Mouse (Mus musculus) urinary bladder, adult 18-20 months (tissue): ENCODE results near the gene Aip.
"Not testable (repeated sequence)": the region's sequence is repeated elsewhere in the genome, so short reads cannot be mapped to it uniquely, and the experiment has no call there.

Experiments used
- DNase-seq, 2 experiments: peaks; one replicate each; pipeline ENCODE4 v3.0.0; 2022; ENCODE audit warnings: low spot score in 2 of 2, mixed read lengths in 2 of 2

The Aip gene

DNA sequence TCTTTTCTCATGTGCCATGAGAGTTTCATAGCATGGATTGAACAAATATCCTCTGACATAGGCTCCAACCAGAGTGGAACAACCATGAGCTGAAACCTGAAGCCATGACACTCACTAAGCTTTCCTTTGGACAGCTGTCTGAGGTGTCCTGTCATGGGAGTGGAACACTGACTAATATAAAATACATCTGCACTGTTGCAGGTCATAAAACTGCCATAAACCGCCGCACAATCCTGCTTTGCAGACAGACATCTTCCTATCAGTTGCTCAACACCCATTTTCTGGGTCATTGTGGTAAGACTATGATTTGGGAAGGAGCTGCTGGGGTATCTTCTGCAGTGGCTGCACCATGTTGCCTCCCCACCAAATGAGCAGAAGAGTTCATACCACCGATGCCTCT lies 32.9 kb downstream of the Aip start:
- DNase-seq = no peak

GRCm38 (mm10) chr19:4091383-4091782 lies 34.3 kb downstream of the Aip start:
- no peak for DNase-seq

GRCm38 (mm10) chr19:4090446-4090845 lies 35.2 kb downstream of the Aip start:
- no peak for DNase-seq

DNA sequence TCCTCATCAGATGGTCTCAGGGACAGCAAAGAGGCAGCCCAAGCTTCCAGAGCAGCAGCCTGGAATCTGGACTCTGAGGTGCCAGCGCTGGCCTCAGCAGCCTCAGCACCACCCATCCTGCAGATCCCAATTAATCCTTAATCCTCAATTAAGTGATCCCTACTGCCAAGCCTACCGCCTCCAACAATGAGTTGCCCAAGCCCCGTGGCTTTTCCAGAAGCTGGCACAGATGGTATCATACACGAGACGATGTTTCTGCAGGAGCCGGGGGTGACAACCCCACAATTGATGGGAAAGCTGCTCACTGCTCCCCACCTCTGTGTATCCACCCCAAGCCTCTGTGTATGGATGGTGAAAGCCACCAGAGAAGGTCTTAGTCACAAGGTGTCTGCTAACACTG lies 36.5 kb downstream of the Aip start:
- no peak for DNase-seq

GRCm38 (mm10) chr19:4088146-4088545 lies 37.5 kb downstream of the Aip start:
- no peak for DNase-seq

- DNase-seq = no peak
These were observed 38.6 kb downstream of the Aip start for GRCm38 (mm10) chr19:4087090-4087489.

DNA sequence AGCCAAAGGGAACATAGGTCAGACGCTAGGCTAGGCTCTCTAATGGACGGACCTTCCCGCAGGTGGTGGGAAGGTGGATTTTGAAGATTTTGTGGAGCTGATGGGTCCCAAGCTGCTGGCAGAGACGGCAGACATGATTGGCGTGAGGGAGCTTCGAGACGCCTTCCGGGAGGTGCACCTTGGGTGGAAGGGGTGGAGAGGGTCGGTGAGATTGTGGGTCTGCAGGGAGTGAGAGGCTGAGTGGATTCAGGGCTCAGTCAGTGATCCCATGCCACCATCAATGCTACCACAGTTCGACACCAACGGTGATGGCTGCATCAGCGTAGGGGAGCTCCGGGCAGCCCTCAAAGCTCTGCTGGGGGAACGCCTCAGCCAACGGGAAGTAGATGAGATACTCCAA lies 39.5 kb downstream of the Aip start:
- no peak for DNase-seq

DNA sequence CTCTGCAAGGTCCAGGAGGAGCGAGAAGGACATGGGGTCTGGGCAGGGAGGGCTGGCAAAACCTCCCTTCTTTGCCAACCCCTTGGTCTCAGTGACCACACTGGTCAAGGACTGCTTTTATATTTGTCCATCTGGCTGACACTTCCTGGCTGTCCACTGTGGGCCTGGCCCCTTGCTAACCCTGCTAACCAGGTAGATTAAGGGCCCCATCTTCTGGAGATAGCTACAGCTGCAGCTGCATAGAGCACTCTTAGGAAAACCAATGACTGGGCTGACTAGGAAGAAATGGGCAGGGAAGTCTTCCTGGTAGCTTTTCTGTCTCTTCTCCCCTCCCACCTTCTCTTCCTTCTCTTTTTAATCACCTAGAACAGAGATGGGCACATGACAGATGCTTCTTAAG lies 40.7 kb downstream of the Aip start:
- no peak for DNase-seq

DNA sequence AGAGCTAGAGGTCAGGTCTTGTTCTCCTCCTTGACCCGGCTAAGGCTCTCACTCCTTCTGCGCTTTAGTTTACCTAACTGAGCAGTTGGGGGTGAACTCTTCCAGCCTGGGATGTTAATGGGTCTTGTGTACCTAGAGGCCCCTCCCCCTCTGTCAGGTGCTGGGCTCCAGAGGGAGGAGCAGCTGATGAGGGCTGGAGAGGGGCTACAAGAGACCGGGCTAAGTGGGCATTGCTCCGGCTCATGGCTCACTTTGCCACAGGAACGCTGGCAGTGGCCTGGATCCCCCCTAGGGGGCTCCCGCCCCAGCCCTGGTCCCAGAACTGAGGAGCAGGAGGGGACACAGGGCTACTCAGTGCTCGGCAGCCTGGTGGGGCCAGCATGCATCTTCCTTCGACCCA lies 41.8 kb downstream of the Aip start:
- no peak for DNase-seq

GRCm38 (mm10) chr19:4083316-4083715 lies 42.3 kb downstream of the Aip start:
- DNase-seq = no peak

- DNase-seq = no peak
These were observed 43.3 kb downstream of the Aip start for GRCm38 (mm10) chr19:4082219-4082965.

- no peak for DNase-seq
These were observed 44.3 kb downstream of the Aip start, which contains the start of gene Cabp2 for GRCm38 (mm10) chr19:4081394-4081793. Cabp2 (plus strand) TSS chr19:4081578.

DNA sequence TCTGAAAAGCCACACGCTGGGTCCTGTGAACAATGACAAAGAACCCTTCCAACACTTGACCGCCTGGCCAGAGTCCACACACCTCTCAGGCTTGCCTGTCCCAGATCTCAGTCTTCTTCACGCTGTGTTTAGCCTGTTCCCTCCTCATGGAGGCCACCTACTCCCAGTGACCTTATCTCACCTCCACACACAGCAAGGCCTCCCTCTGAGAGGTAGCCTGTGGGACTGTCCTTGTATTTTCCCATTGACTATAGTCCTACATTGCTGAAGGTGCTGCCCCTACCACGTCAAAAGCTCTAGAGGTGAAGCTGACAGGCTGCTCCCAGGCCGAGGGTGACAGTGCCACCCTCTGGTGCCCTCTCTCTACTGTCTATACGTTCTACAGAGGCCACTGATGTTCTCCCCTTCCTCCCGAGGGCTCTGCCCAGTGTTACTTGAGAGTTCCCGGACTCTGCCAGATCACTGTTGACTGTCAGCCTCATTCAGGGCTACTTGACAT lies 45.1 kb downstream of the Aip start:
- DNase-seq = no peak

- no peak for DNase-seq
These were observed 46.1 kb downstream of the Aip start for GRCm38 (mm10) chr19:4079594-4079993.

- DNase-seq = no peak
These were observed 50.1 kb downstream of the Aip start for GRCm38 (mm10) chr19:4075531-4075930.

DNA sequence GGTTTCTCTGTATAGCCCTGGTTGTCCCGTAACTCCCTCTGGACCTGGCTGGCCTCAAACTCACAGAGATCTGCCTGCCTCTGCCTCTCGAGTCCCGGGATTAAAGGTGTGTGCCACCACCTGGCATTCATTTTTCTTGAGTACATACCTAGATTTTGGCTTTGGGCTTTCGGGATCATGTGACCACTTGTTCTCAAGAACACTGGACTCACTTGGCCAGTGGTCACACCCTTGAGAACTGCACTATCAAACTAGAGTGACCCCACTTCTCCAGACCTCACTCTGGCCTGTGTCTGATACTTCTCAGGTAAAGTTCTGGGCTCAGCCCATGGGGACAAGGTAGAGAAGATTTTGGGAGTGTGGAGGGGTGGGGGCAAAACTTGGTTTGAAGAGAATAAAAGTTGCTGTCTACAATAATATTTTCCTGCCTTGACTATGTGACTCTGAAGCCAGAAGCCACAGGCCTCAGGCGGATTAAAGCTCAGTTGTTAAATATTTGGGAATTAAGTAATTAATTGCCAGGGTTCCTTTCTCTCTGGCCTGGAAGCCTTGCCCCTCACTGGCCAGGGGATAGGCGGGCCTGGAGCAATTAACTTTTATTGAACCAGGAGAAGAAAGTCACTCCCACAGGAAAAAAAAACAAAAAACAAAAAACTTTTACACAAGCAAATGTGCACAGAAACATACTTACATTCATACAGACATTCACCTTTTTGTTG lies 52.8 kb downstream of the Aip start:
- DNase-seq = no peak

DNA sequence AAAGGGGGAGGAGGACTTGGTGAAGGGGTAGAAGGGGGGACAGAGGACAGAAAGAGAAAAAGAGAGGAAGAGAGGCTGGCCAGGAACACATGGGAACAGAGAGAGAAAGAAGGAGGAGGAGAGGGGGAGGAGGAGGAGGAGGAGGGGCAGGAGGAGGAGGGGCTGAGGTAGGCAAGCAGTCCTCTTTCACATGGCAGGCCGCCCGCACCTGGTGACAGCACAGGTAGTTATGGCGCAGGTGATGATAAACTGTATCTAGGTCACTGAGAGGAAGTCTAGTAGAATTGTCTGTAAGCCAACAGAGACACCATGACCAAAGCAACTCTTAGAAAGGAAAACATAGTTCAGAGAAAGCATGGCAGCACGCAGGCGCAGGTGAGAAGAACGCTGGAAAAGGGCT lies 54.3 kb downstream of the Aip start:
- DNase-seq = no peak

DNA sequence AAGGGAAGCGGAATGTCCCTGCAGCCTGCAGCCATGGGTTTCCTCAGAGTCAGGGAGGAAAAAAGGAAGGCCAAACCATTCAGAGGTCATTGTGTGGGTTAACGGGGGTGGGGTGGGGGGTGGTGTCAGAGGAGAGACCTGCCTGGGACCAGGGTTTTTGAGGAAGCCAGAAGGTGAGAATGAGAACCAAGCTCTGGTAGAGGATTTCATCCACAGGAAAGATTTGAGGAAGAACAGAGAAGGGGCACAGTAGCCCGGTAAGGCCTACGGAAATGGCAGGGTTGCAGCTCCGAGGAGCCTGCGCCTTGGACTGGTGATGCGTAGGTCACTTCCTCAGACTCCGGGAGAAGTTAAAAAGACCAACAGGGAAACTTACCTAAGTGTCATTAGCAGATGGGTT lies 54.9 kb downstream of the Aip start:
- DNase-seq = no peak

- DNase-seq = no peak
These were observed 55.3 kb downstream of the Aip start for GRCm38 (mm10) chr19:4070311-4070710.

- no peak for DNase-seq
These were observed 56.8 kb downstream of the Aip start for GRCm38 (mm10) chr19:4068717-4069410.

DNA sequence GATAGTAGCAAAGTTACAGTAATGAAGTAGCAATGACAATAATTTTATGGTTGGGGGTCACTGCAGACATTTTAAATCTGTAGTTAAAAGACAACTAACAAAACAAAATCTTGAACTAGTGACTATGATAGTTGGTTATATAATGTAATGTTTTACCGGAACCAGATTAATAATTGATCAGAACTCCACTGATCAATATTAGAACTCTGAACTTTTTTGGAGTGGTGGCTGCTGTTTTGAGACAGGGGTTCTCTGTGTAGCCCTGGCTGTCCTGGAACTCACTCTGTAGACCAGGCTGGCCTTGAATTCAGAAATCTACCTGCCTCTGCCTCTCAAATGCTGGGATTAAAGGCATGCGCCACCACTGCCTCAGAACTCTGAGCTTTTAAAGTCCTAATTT lies 57.4 kb downstream of the Aip start:
- not testable (repeated sequence) for DNase-seq

- DNase-seq = no peak
These were observed 58.8 kb downstream of the Aip start for GRCm38 (mm10) chr19:4066877-4067276.

- DNase-seq = no peak
These were observed 59.4 kb downstream of the Aip start for GRCm38 (mm10) chr19:4066280-4066679.
